Mouse (Mus musculus): ENCODE measurements around the gene Nfxl1. TPM values are rescaled to one million over a fixed set of nuclear protein-coding genes. Genes with fewer than 3 reads are reported as not detected.
A peak's percentile ranks its signal among the peaks of the same experiment; 100 is the strongest.

Nfxl1 gene
- polyA plus RNA-seq, 1 experiment from 2014 or later, result 17.8 TPM

GRCm38 (mm10) chr5:72558716-72559526, 563 bp downstream of the Nfxl1 start:
- H3K9me3 ChIP-seq (replicated peaks), result no peaks in the 10 kb centered on the region
- no peaks in the 10 kb centered on the region for H3K27me3 ChIP-seq (ENCODE audit: low read depth, poor library complexity, severe bottlenecking)
- peaks cover 17% of the 10 kb centered on the region for H3K4me1 ChIP-seq
- H3K4me3 ChIP-seq, result peak overlapping the region; percentile 93
- DNase-seq (ENCODE audit: low spot score), result no peak
- WGBS, result under 1% methylated on average over 57 of the region's 57 CpGs
- peaks cover 23% of the 10 kb centered on the region for H3K36me3 ChIP-seq
- H3K27ac ChIP-seq (replicated peaks), result peak overlapping the region; percentile 95

DNA sequence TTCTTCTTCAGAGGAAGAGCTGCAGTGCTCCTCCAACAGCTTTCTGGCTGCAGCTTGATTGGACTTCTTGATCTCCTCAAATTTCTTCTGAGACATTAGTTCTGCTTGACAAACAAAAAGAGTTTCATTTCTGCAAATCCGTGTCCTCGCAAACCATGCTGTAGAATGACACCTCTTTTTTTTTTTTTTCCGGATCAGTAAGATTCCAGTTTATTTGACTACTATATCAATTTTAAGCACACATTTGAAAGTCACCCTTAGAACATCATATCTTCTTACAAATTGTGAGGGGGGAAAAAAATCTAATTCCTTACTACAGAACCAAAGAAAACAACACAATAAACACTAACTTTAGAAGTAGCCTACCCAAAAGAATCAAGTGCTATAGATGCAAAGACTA, 3.2 kb downstream of the Nfxl1 start:
- 93% methylated on average over 3 of the region's 3 CpGs for WGBS

DNA sequence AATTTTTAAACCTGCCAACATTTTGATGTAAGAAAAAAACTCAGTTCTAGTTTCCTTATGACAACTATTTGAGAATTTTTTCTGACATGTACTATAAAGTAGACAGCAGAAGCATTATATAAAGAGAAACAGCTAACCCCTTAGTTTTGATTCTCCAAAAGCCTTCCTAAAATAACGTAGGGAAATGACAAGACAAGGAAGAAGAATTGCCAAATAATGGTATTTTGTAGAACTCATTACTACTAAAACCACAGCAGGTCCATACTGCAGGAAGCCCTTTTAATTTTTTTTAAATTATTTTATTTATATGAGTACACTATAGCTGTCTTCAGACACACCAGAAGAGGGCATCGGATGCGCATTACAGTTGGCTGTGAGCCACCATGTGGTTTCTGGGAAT, 8.3 kb downstream of the Nfxl1 start:
- Histone ChIP-seq H3K4me3 (no peak overlapping the region), H3K27me3 (ENCODE audit: low read depth, poor library complexity, severe bottlenecking) (no peaks in the 10 kb centered on the region), H3K4me1 (no peaks in the 10 kb centered on the region), H3K27ac (replicated peaks) (no peak overlapping the region), H3K9me3 (replicated peaks) (no peaks in the 10 kb centered on the region), H3K36me3 (peaks cover 65% of the 10 kb centered on the region)
- no peak for DNase-seq (ENCODE audit: low spot score)
- 95% methylated on average over 3 of the region's 3 CpGs for WGBS

More for the DNA sequence above, 3.2 kb downstream of the Nfxl1 start:
- H3K9me3 ChIP-seq (replicated peaks), result no peaks in the 10 kb centered on the region
- H3K27ac ChIP-seq (replicated peaks), result no peak overlapping the region
- H3K4me1 ChIP-seq, result peaks cover 17% of the 10 kb centered on the region
- H3K36me3 ChIP-seq, result peaks cover 46% of the 10 kb centered on the region
- DNase-seq (ENCODE audit: low spot score), result no peak
- H3K27me3 ChIP-seq (ENCODE audit: low read depth, poor library complexity, severe bottlenecking), result no peaks in the 10 kb centered on the region
- no peak overlapping the region for H3K4me3 ChIP-seq

- Histone ChIP-seq H3K4me1 (no peaks in the 10 kb centered on the region), H3K27ac (replicated peaks) (no peak overlapping the region), H3K36me3 (peaks cover 75% of the 10 kb centered on the region), H3K4me3 (no peak overlapping the region), H3K9me3 (replicated peaks) (no peaks in the 10 kb centered on the region), H3K27me3 (ENCODE audit: low read depth, poor library complexity, severe bottlenecking) (no peaks in the 10 kb centered on the region)
- 97% methylated on average over 3 of the region's 3 CpGs for WGBS
- DNase-seq (ENCODE audit: low spot score), result no peak
These were observed 30.6 kb downstream of the Nfxl1 start for GRCm38 (mm10) chr5:72528896-72529295.

DNA sequence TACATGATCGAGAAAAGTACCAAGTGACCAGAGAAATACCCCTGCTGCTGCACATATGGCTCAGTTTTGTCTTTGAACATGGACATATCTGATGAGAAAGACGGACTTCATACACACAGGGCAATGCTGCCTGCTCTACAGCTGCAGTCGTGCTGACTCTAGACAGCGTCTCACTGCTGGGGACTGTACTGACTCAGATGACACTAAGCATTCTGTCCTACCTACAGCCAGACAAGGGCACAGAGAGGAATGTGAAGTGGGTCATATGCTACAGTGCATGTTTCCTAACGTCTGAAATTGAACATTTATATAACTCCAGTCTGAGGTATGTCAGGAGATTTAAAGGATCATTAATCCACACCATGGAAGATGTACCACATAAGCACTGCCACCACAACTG, 45.7 kb downstream of the Nfxl1 start:
- H3K27me3 ChIP-seq (ENCODE audit: low read depth, poor library complexity, severe bottlenecking), result no peaks in the 10 kb centered on the region
- no peaks in the 10 kb centered on the region for H3K9me3 ChIP-seq (replicated peaks)
- H3K27ac ChIP-seq (replicated peaks), result no peak overlapping the region
- H3K4me1 ChIP-seq, result no peaks in the 10 kb centered on the region
- H3K36me3 ChIP-seq, result peaks cover 63% of the 10 kb centered on the region
- WGBS, result 88% methylated on average over 5 of the region's 5 CpGs
- no peak overlapping the region for H3K4me3 ChIP-seq
- DNase-seq (ENCODE audit: low spot score), result no peak

DNA sequence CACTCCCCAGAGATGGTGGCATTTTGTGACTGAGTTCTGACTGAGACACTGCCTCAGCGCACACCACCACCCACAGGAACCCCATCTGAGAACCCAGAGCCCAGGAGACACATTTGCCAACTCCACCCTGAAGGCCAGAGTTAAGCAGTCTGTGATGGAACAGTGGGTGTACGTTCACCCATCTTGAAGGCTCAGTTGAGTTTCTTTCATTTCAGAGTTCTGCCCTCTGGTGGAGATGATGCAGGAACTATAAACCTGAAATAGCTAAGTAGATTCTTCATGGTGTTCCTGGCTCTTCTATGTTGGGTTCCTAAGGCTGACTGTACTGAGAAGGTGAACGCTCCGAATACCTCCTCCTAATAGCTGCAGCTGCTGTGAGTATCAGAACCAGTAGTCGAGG, 53.7 kb downstream of the Nfxl1 start:
- WGBS, result 83% methylated on average over 5 of the region's 5 CpGs
- DNase-seq (ENCODE audit: low spot score), result no peak
- H3K27me3 ChIP-seq (ENCODE audit: low read depth, poor library complexity, severe bottlenecking), result peaks cover 48% of the 10 kb centered on the region
- H3K27ac ChIP-seq (replicated peaks), result no peak overlapping the region
- no peaks in the 10 kb centered on the region for H3K9me3 ChIP-seq (replicated peaks)
- H3K4me1 ChIP-seq, result peaks cover 17% of the 10 kb centered on the region
- H3K36me3 ChIP-seq, result peaks cover 4% of the 10 kb centered on the region
- no peak overlapping the region for H3K4me3 ChIP-seq

DNA sequence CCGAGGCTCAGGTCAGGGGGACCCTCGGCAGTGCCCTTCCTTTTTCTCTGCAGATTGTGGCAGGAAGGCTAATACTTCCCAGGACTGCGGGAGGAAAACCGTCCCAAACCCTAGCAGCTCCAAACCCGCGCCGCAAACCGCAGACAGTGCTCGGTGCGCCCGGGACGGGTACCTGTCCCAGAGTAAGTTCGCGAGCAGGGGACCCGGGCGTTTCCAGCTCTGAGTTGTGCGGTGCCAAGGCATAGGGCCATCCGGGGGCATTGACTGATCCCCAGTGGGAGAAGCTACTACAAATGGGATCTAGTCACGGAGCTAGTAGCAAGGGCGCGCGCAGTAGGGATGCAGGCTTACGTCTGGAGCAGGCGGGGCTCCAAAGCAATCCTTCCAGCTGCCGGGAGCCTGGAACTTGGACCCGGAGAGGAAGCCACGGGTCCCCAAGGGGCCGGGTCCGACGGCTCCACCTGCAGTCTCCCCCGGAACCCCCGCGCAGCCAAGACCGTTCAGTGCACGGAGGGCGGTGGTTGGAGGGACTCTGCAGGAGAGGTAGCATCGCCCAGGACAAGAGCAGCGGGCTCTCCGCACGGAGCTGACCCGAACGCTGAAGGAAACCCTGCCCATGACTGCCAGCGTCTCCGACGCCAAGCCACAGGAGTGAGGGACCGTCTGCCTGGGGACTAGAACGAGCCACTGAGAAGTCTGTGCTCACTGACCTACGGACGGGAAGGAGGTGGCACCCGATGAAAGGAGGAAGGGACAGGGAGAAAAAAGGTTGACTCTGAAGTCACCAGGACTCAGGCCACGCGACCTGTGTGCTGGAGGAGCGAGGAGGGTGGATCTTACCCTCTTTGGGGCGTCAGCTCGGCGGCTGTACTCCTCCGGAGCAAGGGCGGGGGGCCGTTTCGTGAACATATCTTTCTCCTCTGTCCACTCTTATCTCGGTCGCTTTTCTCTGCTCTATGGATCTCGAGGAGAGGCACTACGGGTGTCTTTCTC, 55.7 kb downstream of the Nfxl1 start, which contains the start of gene Corin:
Corin (minus strand) TSS at position 943 of the 993 bp plus-strand sequence.
- 2% methylated on average over 64 of the region's 64 CpGs for WGBS
- H3K36me3 ChIP-seq, result no peaks in the 10 kb centered on the region
- H3K27ac ChIP-seq (replicated peaks), result peak within 1 kb of the TSS; percentile 47
- no peaks in the 10 kb centered on the region for H3K9me3 ChIP-seq (replicated peaks)
- peak; percentile 47 for DNase-seq (ENCODE audit: low spot score)
- H3K4me3 ChIP-seq, result peak within 1 kb of the TSS; percentile 50
- H3K4me1 ChIP-seq, result peaks cover 17% of the 10 kb centered on the region
- peaks cover 48% of the 10 kb centered on the region for H3K27me3 ChIP-seq (ENCODE audit: low read depth, poor library complexity, severe bottlenecking)

GRCm38 (mm10) chr5:72502778-72503177, 56.7 kb downstream of the Nfxl1 start:
- Histone ChIP-seq H3K27ac (replicated peaks) (no peak overlapping the region), H3K9me3 (replicated peaks) (no peaks in the 10 kb centered on the region), H3K36me3 (no peaks in the 10 kb centered on the region), H3K27me3 (ENCODE audit: low read depth, poor library complexity, severe bottlenecking) (peaks cover 48% of the 10 kb centered on the region), H3K4me3 (peak overlapping the region; percentile 50; the same call in 1 of the 2 replicates), H3K4me1 (peaks cover 17% of the 10 kb centered on the region)
- DNase-seq (ENCODE audit: low spot score), result no peak
- WGBS, result 76% methylated on average over 8 of the region's 8 CpGs

GRCm38 (mm10) chr5:72501763-72502162, 57.7 kb downstream of the Nfxl1 start:
- no peak for DNase-seq (ENCODE audit: low spot score)
- Histone ChIP-seq H3K27me3 (ENCODE audit: low read depth, poor library complexity, severe bottlenecking) (peaks cover 48% of the 10 kb centered on the region), H3K36me3 (no peaks in the 10 kb centered on the region), H3K4me1 (peaks cover 17% of the 10 kb centered on the region), H3K27ac (replicated peaks) (no peak overlapping the region), H3K4me3 (no peak overlapping the region), H3K9me3 (replicated peaks) (no peaks in the 10 kb centered on the region)
- 59% methylated on average over 3 of the region's 3 CpGs for WGBS

DNA sequence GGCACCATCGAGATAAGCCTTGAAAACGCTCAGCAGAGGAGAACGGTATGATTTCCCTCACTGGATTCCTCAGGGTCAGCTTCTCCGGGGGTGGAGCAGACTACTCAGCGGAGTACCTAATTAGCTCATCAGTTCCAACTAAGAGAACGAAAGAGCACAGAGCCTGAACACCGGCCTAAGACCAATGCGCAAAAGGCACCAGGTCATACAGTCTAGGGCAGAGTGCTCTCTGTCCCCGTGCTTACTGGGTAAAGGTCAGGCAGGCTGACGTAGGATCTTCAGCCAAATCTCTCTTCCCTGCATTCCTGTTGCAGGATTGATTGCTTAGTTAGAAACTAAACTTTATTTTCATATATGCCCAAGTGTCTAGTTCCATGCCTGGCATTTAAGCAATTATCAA, 61.2 kb downstream of the Nfxl1 start:
- Histone ChIP-seq H3K36me3 (no peaks in the 10 kb centered on the region), H3K4me3 (no peak overlapping the region), H3K27me3 (ENCODE audit: low read depth, poor library complexity, severe bottlenecking) (peaks cover 23% of the 10 kb centered on the region), H3K27ac (replicated peaks) (no peak overlapping the region), H3K4me1 (peaks cover 2% of the 10 kb centered on the region), H3K9me3 (replicated peaks) (no peaks in the 10 kb centered on the region)
- DNase-seq (ENCODE audit: low spot score), result no peak
- 86% methylated on average over 10 of the region's 10 CpGs for WGBS

DNA sequence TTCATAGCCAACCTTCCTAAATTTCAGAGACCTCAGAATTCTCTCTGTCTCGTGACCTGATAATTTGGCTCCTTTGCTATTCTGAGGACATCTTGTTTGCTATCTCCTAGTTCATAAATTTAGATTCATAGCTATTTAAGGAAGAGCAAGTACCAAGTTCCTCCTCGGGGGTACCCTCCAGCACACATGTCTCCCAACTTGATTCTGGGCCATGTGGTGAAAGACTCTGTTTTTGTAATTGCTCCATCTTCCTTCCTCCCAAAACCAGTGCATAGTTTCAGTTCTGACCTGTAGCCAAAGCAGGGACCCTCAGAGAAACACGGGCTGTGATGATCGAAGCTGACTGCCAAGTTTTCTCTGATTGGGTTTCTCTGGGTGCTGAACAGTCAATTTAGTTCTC, 62.7 kb downstream of the Nfxl1 start:
- 87% methylated on average over 4 of the region's 4 CpGs for WGBS
- no peak overlapping the region for H3K27ac ChIP-seq (replicated peaks)
- H3K4me3 ChIP-seq, result no peak overlapping the region
- H3K27me3 ChIP-seq (ENCODE audit: low read depth, poor library complexity, severe bottlenecking), result peaks cover 7% of the 10 kb centered on the region
- no peaks in the 10 kb centered on the region for H3K9me3 ChIP-seq (replicated peaks)
- no peaks in the 10 kb centered on the region for H3K36me3 ChIP-seq
- DNase-seq (ENCODE audit: low spot score), result no peak
- H3K4me1 ChIP-seq, result no peaks in the 10 kb centered on the region

DNA sequence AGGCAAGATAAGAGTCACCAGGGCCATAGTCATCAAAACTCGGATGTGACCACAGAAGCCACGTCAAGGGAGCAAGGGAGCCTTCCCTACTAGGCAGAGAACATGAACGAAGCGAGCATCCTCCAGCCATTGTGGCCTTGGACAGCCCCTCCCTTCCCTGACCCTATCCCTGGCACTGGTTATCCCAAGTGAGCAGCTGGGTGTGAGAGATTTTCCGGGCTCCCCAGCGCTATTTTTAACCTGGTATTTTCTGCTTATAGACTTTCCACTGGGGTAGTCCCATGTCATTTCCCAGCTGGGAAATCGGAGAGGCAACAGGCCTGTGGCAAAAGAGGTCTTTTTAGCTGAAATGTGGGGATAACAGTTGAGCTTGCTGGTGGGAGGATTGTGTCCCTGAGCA, 65.6 kb downstream of the Nfxl1 start:
- no peak for DNase-seq (ENCODE audit: low spot score)
- H3K27ac ChIP-seq (replicated peaks), result no peak overlapping the region
- 88% methylated on average over 7 of the region's 7 CpGs for WGBS
- H3K27me3 ChIP-seq (ENCODE audit: low read depth, poor library complexity, severe bottlenecking), result no peaks in the 10 kb centered on the region
- no peaks in the 10 kb centered on the region for H3K36me3 ChIP-seq
- no peaks in the 10 kb centered on the region for H3K4me1 ChIP-seq
- no peak overlapping the region for H3K4me3 ChIP-seq
- no peaks in the 10 kb centered on the region for H3K9me3 ChIP-seq (replicated peaks)
